Mouse (Mus musculus) mouse trophoblast stem cell (cell line): ENCODE results near the gene Def6.

ENCODE experiments used
- in situ Hi-C, 2 experiments: fragments of 300-500 bp; cut with MseI, MboI; formaldehyde crosslinking; loops; 2 replicates in 1 of 2; 3 replicates in 1 of 2; pipeline ENCODE4 v1.15.1; 2025

Def6 gene

GRCm38 (mm10) chr17:28207591-28208313, at the start of gene Def6:
Gene Def6, plus strand, starts transcription at chr17:28207778.
- in situ Hi-C loops, result no loop called here

DNA sequence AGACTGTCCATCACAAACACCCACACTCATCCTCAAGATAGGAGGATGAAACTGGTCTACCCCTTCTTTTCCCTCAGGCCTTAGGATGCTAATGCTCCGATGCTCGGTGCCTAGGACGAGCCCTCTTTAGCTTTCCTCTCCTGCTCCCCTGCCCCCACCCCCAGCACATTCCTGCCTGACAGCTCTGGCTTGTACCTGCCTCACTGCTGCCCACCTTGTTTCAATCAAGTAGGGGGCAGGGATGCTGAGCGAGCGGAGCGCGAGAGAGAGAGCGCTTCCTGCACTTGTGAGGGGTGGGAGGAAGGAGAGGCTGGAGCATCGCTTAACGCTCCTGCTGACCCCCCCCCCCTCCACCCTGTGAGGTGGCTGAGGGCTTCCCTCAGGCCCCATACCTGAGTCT, 47.2 kb upstream of the Def6 start:
- in situ Hi-C loops, result loop anchor here (5.0 kb wide), 1 partner anchor 78 kb away; the partner anchor contains the start of gene Tcp11 (in 2 of the 2)

DNA sequence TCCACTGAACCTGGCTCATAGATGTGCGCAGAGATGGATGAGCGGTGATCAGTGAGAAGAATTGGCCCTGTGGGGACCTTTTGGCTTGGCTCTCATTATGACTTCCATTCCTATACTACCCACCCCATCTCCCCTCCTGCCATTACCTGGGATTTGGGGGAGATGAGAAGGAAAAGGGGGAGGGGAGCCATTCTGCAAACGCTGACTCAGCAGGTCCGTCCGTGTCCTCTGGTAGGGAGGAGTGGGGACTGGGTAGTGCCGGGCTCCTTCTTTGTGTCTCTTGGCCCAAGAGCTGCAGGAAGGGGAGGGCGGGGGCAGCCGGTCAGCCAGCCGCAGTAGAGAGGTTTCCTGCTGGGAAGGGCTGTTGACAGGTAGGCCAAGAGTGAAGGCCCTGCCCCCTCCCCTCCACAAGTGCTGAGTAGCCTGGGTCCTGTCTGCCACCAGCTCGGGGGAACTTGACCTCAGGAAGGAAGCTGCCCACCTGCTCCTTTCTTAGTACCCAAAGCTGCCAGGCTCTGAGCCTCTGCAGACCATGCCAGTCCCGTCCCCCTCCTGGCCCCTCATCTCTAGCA, 46.2 kb upstream of the Def6 start:
- in situ Hi-C loops, result loop anchor here (5.0 kb wide), 1 partner anchor 79 kb away; the partner anchor contains the start of gene Tcp11 (in 2 of the 2)

DNA sequence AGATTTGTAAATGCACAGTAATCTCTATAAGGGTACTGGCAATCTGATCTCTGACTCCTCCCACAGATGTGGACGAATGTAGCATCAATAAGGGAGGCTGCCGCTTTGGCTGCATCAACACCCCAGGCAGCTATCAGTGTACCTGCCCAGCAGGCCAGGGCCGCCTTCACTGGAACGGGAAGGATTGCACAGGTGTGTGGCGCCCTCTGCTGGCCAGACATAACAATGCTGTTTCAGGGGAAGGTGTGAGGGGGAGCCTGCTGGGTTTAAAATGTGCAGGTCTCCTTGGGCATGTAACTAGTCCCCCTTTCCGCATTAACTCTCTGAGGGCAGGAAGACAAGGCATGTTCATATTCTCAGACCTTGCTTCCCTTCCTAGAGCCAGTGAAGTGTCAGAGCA, 43.9 kb upstream of the Def6 start:
- in situ Hi-C loops, result loop anchor here (5.0 kb wide), 1 partner anchor 81 kb away; the partner anchor contains the start of gene Tcp11 (in 2 of the 2)

- in situ Hi-C loops, result no loop called here
These were observed 36.9 kb upstream of the Def6 start for GRCm38 (mm10) chr17:28170460-28171305.

DNA sequence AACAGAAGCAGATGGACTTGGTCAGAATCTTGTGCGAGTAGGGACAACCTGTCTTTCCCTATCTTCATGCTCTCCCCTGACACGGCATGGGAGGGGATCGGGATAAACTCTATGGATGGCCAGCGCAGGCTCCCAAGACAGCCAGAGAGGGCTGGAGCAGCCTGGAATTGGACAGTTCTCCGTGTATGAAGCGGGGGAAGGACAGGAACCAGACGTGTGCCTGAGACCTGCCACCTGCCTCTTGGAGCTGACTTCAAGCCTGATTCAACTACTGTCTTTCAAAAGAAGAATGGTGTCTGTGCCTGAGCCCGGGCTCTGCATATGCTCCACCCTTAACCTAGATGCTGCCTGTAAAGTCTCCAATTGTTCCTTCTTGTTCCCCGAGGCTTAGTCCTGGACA, 34.9 kb upstream of the Def6 start:
- in situ Hi-C loops, result no loop called here

DNA sequence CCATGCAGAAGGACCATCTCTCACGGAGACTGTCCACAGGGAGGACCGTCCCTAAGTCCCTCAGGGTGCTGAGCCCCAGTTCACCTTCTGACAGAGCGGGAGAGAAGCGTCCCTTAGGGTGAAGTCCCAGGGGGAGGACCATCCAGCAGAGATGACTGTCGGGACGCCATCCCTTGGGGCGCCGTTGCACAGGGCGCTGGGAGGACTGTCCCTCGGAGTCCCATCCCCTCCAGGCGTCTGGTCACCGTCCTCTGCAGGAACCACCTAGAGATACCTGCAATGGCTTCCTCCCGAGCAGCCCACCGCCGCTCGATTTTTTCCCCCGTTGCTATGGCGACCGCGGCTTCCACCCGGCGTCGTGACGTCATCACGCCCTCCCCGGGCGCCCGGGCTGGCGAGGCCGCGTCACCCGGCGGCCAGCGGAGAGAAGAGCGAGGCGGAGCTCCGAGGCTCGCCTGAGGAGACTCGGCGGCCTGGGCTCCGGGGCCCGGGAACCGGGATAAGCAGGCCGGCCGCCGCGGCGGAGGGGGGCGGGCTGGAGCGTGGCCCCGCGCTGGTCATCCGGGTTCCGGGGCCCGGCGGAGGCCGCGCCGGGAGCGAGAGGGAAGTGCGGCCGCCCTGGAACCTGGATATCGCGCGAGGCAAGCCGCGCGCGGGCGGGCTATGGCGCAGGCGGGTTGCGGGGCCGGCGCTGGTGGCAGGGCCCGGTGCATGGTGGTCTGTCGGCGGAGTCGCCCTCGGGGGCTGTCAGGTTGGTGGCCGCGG, 30.6 kb upstream of the Def6 start, which contains the start of gene Zfp523:
Zfp523 (plus strand) TSS at position 355 of the 765 bp plus-strand sequence.
- in situ Hi-C loops, result no loop called here

DNA sequence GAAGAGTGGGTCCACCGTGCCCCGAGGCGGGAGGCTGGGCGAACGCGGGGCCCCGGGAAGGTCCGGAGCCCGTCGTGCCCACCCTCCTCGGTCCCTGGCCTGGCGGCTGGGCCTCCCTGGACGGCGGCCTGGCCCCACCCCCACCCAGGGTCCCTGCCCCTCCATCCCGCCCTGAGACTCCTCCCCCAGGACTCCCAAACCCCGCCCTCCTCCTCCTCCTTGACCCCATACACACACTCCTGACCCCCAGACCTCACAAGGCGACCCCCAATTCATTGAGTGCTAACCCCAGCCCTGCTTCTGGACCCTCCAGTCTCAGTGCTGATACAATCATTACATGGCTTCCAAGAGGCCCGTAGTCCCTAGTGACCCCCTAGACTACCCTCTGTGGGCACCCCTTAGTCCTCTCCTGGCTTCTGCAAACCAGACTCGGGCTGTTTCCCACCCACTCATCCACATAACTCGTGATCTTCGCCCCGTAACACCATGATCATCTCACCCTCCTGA, 30.0 kb upstream of the Def6 start:
- in situ Hi-C loops, result no loop called here

GRCm38 (mm10) chr17:28180331-28180730, 27.2 kb upstream of the Def6 start:
- in situ Hi-C loops, result no loop called here

- in situ Hi-C loops, result no loop called here
These were observed 26.6 kb upstream of the Def6 start for GRCm38 (mm10) chr17:28180783-28181544.

DNA sequence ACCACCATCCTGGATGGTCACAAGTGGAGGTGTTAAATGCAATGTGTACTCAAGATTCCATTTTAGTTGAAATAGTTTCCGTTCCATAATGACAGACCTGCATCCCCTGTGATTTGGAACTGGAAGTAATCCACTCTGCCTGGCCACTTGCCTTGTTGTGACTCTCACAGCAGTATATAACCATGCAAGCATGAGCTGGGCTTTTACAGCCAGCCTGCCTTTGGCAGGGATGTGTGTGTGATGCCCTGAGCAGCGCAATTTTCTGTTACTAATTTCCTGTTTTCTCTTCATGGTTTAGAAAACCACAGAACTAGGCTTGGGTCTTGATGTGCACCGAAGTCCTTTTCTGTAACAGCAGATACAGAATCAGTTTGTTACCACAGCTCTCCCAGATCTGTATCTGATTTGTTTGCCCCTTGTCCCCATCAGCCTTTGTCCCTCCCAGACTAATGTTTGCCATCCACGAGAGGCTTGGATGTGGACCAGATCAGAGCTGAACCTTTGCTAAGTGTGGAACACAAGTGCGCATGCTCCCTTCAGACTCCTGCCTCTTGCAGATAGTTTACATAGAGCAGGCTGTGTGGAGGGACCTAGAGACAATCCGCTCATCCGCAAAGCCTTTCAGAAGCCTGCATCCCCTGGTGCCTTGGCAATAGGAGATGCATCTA, 22.5 kb upstream of the Def6 start:
- in situ Hi-C loops, result no loop called here

DNA sequence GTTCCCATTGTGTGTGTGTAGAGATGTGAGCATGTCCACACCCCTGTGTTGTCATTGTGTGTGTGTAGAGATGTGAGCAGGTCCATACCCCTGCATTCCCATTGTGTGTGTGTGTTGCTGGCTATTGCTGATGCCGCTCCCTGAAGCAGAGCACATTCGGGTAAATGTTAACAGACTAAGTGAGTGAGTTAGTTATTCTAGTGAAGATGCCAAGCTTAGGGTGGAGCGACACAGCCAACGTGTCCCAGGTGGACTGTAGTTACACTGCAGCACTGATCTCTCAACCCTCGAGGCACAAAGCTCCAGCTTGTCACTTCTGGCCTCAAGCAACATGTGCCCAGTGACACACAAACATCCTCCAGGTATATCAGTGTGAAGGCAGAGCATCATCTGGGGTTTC, 19.3 kb upstream of the Def6 start:
- in situ Hi-C loops, result no loop called here

DNA sequence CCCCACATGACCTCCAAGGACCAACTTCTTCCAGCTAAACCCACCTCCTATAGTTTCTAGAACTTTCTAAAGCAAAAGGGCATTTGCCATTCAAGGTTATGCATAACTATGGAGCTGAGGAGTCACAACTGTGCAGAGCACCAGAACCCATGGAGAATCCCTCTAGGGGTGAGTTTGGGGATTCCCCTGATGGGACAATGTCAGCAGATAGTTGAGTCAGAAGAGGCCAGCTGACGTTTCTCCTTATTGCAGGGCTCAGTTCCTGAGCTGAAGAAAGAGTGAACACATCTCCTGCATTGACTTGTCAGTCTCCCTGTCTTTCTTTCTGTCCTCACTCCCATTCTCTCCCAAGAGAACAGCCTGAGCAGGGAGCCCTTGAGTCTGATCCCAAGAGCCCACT, 14.8 kb upstream of the Def6 start:
- in situ Hi-C loops, result no loop called here

- in situ Hi-C loops, result no loop called here
These were observed 14.0 kb upstream of the Def6 start for GRCm38 (mm10) chr17:28193559-28193958.

- in situ Hi-C loops, result no loop called here
These were observed 12.5 kb upstream of the Def6 start for GRCm38 (mm10) chr17:28195033-28195432.

DNA sequence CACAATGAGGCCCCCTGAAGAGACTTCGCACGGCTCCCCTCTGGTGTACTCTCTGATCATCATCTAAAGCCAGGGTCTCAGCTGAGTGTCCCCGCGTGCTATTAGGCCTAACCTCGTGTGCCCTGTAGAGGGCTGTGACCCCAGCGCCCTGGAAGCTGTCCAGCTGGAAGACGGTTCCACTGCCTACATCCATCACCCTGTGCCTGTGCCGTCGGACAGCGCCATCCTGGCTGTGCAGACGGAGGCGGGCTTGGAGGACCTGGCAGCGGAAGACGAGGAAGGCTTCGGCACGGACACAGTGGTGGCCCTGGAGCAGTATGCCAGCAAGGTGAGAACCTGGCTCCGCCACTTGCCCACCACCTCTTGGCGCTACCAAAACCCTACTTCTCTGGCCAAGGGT, 9.9 kb upstream of the Def6 start:
- in situ Hi-C loops, result no loop called here

- in situ Hi-C loops, result no loop called here
These were observed 5.6 kb upstream of the Def6 start for GRCm38 (mm10) chr17:28201982-28202381.

DNA sequence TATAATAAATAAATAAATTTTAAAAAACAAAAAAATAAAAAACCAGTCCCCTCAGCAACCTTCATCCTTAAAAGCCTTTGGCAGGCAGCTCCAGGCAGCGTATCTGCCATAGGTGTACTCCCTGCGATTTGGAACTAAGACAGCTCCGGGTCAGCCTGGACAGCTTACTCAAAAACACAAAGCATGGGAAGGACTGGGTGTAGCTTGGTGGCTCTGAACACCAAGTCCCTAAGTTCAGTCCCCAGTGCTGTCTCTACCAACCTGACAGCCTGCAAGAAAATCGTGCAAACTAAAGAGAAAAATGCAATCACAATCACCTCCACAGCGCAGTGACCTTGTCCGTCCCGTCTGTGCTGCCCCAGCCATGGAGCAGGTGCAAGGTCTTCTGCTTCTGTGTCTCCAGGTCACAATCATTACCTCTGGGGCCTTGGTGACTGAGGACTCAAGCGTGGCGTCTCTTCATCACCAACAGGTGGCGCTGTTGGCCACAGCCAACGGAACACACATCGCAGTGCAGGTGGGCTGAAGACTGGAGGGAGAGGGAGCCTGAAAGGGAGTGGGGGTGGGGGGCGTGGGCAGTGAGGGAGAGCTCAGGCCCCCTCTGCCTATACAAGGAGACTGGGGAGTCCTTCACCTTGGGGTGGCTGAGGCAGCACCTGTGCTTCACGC, 3.4 kb upstream of the Def6 start:
- in situ Hi-C loops, result no loop called here

DNA sequence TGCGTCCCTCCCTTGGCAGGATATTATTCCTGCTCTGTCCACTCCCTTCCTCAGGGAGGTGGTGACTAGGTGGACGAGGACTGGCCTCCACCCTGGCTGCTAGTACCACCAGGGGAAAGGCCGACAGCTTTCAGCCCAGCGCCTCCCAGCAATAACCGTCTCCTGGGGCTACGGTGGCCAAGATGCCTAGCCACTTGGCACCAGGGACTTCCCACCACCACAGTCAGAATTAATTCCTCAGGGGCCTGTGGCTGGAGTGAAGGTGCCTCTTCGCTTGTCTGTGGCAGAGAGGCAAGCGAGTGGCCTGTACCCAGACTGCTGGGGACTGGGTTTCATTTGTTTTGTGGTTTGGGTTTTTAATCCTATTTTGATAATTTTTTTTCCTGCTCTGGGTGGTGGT, 2.1 kb upstream of the Def6 start:
- in situ Hi-C loops, result no loop called here

GRCm38 (mm10) chr17:28207092-28207491, 486 bp upstream of the Def6 start:
- in situ Hi-C loops, result no loop called here
